Mouse (Mus musculus) T-helper 17 cell (primary cell): ENCODE measurements around the gene Pla2g4b.

ENCODE experiments used
- in situ Hi-C, 2 experiments: fragments of 300-600 bp; cut with MboI, MseI; formaldehyde crosslinking; loops; 1 replicate in 1 of 2; 2 replicates in 1 of 2; pipeline ENCODE4 v1.15.1; 2025; ENCODE audit warnings: high pct_unique_total_duplicates in 2 of 2

Gene Pla2g4b

DNA sequence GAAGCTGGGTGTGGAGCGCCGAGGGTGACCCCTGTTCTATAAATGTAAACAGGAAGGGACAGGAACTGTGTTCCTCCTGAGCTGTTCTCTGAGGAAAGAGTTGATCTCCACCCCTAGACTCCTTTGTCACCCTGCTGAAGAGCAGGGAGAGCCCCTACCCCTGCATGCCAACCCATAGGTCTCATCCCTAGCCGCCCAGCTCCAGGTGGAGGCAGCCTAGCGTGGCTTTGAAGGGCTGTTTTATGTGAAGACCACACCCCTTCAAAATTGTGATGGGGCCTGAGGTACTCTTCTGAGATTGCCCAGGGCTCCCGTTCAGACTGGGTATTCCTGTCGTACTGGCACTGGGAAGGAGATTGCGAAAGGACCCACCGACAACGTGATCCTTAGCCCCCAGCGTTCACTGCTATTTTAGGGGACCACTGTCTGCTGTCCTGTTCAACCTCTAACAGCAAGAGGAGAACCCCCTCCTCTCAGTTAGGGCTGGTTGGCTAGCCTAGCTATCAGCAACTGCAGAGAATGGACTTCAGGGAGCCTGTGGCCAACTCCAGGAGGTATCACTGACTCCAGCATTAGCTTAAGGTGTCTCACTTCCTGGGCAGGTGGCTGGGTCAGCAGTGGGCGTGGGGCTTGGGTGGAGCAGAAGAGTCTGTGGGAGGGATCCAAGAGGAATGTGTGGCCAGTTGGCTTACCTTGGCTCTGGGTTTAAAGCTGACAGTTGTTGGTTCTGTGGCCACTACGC is at the start of gene Pla2g4b:
Gene Pla2g4b (plus strand): TSS at position 692 of the 742 bp plus-strand sequence.
- in situ Hi-C loops: no loop called here

DNA sequence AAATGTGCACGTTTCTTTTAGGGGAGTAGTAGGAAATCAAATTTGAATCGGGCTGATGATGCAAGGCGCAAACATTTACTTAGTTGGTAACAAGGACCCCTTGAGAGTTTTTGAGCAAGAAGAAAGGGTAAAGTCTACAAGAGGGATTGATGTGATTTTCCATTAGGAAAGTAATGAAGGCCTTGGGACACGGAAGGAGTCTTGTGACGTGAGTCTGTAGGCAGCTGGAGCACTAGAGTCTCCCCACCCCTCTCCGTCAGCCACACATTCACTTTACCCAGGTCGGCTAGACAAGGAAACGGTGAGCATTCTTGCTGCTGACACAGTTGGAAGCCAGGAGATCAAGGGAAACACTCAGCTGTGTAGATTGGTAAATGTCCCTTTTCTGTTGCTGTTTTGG is 47.3 kb upstream of the Pla2g4b start:
- in situ Hi-C loops: no loop called here

DNA sequence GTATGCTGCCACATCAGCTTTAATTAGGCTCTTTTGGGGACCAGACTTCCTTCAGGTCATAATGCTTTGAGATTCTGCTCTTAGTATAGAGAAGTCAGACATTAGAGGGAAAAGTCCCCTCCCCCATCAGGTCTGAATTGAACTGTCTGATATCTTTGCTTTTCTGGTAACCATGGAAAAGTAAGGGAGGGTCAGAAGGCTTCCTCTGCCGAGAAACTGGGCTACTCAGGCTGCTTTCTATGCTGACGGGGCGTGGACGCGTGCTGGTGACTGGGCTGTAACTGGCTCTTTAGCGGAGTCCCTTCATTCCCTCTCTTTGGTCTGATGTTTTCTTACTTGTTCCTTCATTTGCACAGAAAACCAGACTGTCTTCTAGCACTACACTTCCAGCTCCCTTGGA is 46.8 kb upstream of the Pla2g4b start:
- in situ Hi-C loops: no loop called here

DNA sequence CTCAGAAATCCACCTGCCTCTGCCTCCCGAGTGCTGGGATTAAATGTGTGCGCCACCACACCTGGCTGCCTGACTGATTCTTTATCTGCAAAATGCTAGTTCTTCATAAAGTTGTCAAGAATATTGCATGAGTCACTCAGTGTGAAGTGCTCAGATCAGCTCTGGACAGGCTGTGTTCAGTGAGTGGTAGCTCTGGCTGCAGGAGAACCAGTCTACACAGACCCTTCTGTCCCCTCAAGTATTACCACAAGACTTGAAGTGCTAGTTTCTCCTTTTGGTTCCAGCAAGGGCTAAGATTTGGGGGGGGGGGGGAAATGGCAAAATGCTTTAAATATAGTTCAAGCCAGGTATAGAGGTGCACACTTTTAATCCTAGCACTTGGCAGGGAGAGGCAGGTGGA is 45.8 kb upstream of the Pla2g4b start:
- in situ Hi-C loops: no loop called here

DNA sequence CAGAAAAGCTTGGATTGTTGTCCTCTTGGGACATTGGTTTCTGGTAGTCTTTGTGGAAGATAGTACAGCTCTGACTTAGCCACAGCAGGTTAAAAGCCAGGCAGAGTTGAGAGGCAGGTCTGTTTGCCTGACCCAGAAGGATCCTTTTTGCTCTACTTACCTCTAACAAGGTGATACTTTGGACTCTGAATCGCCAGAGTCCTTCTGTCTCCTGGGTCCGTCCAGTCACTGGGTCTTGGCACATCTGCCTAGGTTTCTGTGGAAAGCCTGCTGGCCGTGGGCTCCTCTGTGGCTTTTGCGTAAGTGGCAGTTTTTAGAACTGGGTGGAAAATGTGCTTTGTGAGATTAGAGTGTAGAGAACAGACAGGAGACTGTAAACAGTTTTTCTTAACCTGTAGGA is 44.3 kb upstream of the Pla2g4b start:
- in situ Hi-C loops: no loop called here

DNA sequence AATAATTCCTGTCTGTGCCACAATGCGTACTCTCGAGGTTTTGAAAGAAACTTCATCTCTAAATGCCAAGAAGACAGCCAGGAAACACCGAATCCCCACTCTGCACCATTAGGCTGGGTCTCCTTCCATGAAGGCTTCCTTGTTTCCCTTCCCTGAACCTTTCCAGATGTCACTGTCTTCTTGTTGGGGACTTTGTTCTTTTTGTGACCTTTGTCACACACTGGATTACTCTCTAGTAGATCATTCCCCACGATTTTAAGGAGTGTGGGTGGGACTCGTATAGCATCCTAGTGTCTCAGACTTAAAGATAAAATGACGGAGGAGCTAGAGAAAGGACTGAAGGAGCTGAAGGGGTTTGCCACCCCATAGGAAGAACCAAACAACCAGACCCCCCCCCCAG is 42.3 kb upstream of the Pla2g4b start:
- in situ Hi-C loops: no loop called here

DNA sequence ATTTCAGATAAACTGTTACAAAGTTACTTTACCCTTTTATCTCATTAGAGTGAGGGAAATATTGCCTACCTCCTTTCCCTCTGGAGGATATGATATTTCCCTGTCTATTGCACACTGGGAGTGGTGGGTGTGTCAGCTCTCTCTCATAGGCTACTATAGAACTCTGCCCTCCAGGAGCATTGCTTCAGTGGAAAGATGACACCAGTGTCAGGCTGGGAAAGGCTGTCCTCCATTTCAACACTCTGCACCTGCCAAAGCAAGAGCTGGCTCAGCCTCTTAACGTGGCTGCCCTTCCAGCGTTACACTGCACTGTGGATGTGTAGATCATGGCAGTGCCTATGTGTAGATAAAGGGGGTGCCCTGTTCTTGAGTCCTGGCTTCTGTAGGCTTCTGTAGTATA is 40.9 kb upstream of the Pla2g4b start:
- in situ Hi-C loops: no loop called here

DNA sequence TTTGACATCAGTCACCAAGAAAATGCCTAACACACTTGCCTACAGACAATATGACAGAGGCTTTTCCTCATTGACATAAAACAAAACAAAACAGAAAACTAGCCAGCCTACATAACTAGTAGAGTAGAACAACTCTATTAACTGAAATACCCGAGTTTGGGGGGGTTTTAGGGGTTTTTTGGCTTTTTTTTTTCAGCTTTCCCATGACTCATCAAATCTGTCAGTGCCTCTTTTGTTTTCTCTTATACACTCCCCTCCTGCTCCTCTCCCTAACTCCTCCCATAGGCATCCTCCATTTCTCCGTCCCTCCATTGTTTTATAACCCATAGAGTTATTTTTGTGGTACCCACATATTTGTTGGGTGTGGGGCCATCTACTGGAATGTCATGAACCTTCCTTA is 39.7 kb upstream of the Pla2g4b start:
- in situ Hi-C loops: no loop called here

DNA sequence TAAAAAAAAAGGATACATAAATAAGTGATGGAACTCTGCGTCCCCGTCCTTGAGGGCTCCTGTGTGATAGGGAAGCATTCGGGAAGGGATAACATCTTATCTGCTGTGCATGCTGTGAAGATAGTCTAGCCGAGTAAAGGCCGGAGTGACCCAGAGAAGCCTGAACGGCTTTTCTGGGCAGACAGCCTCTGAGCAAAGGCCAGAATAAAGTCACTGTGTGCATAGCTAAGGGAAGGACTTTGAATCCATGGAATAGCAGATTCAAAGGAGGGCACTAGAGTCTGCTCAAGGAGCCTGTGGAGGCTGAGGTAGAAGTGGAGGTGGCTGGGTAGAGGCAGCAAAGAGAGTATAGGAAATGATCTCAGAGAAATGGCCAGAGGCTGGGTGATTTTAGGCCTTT is 38.4 kb upstream of the Pla2g4b start:
- in situ Hi-C loops: no loop called here

DNA sequence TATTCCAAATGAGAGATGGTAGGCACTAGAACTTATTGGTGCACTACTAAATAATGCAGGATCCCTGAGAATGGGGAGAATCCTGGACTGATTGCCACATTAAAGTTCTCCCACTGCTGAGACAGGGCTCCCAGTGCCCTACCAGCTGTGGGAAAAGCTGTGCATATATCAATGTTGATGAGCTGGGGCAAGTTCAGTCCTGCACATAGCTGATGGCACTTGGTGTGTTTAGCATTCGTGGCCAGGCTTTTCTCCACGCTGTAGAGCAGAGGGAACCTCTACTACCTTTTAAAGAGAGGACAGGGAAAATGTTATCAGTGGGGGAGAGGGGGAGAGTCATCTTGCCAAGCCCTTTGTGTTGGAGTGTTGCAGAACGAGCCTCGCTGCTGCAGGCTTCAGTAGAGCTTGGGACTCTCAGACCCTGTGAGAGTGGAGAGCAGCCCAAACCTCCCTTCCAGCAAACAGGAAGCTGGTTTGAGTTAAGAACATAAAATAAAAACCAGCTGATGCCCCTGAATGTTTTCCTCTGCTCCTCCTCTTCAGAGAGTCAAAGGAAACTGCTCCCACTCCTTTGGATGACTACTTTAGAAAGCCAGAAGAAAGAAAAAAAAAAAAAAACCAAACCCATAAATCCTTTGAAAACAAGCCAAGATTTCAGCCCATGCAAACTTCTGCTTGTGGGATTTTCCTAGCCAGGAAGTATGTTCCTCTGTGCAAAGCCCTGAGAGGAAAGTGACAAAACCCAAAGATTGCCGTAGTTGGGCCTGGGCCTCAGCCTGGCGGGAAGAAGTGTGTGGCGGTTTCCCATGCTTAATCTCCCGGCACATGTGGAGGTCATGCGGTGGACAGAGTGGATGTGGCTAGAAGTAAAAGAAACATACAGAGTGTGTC is 37.6 kb upstream of the Pla2g4b start:
- in situ Hi-C loops: no loop called here

DNA sequence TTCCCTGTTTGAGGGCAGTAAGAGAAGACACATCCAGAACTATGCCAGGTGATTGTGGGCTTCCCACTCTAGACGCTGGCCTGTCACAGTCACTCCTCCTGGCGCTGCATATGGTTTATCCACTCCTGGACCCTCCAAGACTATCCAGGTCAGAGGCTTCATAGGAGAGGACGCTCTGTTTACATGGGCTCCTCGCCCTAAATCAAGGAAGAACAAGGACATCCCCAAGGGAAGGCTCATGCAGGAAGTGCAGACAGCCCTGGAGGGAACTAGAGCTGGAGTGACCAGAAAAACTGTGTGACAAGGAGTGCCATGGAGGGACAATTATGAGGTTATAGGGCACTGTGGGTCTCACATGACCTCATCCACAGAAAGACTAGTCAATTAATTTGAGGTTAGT is 35.9 kb upstream of the Pla2g4b start:
- in situ Hi-C loops: no loop called here

DNA sequence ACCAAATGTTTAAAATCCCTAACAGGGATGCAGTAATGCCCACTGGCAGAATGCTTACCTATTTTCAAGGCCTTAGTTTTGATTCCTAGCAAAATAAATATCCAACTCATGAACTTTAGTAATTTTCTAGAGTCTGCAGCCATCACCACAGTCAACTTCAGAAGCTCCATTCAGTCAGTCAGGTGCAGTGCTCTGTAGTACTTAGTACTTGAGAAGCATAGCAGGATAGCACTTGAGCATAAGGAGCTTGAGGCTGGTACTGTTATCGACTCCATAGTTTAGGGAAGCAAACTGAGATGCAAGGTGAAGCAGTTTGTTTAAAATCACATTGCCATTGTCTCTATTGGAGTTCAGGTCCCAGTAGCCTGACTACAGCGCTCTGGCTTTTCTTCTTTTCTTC is 33.5 kb upstream of the Pla2g4b start:
- in situ Hi-C loops: no loop called here

DNA sequence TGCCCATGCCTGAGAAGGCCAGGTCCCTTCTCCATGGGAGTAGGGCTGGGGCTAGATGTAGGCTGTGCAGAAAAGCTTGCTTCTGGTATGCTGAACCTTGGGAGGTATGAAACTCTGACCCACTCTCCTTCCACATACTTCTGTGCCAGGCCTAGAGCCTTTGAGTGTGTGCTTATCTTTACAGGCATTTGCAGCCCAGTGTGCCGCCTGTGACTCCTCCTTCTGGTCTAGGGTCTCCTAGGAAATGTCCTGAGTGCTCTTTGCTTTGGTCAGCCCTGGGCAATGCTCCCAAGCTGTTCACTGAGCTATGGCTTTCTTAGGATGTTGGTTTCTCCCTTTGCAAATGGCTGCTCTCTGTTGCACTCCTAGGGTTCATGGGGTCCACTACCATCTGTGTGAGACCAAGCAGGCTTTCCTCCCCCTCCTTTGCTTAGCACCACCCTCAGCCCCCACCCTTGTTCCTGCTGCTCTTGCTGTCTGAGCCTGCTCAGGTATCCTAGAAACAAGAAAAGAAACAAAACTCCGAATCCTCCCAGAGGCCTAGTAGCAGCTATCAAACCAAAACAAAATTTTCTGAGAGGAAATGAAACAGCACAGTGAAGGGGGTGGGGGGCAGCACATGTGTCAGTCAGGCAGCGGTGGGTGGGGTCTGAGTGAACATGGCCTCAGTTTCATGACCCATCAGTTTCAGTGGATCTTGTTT is 32.2 kb upstream of the Pla2g4b start:
- in situ Hi-C loops: no loop called here

DNA sequence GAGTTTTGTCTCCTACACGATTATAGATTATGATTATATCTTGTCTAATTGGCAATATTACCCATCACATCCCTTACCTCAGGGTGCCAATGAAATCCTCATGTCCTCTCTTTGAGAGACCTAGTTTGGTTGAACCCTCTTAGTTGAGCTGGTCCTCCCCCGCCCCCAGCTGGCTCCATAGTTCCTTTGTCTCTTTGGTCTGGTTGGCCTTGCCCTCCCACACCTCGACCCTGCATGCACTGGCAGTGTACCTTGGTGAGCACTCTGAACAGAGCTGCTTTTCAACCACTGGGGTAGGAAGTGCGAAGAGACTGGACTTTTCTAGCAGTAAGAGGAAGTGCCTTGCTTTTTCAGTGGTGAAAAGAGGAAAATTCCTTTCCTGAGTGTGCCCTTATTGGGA is 31.3 kb upstream of the Pla2g4b start:
- in situ Hi-C loops: no loop called here

DNA sequence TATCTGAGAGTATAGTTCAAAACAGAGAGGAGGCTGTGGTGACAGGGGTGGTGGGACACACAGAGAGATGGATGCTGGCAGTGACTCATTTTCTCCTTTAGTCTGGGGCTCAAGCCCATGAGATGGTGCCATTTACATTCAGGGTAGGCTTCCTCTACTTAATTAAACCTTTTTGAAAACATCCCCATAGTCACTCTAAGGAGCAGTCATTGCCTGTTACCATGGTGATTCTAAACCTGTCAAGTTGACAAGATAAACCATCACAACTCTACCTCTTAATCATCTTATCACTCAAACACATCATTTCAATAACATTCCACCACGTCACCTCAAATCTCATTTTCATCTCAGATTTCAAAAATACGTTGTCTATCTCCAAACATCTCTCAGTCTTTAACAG is 29.2 kb upstream of the Pla2g4b start:
- in situ Hi-C loops: no loop called here

DNA sequence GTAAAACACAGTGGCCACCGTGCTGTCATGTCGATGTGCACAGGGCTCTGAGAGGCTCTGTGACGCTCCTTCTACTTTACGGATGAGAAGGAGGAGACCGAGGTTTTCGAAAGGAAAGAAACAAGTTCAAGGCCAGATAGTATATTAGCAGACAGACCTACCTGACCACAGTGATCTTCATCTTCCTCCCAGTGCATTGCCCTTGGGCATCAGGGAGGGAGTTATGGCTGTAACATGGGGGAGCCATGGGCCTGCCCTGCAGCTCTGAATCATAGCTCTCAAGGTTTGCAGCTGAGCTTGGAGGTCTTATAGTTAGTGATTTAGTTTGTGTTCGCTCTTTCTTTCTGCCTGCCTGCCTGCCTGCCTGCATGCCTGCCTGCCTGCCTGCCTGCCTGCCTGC is 26.5 kb upstream of the Pla2g4b start:
- in situ Hi-C loops: no loop called here

DNA sequence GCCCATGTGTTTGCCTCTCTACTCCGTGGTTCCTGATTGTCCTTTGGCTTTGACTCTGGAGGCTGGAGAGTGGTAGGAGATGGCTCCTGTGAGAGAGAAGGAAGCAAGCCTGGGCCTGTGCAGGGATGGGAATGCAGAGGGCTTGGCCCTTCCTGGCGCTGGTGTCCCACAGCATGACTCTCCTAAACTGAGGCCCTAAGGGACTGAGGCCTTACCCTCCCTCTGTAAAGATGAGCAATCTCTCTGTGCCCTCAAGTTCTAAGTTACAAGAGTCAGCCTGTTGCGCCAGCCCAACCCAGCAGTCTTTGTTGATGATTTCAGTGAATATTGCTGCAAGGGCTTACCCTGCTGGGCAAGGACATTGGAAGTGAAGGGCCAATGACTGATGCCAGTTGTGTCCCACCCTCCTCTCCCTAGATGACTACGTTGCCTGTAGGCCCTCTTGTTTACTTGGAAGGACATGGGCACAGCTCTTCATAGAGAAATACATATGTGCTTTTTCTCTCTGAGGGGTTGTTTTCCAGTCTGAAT is 25.5 kb upstream of the Pla2g4b start:
- in situ Hi-C loops: no loop called here

DNA sequence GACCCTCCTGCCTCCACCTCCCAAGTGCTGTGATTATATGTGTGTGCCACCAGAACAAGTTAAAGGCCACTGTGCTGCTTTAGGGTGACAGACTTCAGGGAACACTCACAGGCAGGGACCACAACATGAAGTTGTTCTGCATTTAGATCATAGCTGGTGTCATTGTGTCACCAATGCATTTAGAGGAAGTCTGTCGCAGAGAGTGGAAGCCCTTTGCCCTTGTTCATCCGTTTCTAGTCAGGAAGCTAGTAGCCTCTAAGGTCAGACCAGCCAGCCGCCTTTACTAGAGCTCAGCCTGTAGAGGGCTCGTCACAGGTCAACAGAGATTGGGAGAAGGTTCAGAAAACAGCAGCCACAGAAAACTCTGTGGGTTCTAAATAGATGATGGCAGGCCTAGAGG is 24.5 kb upstream of the Pla2g4b start:
- in situ Hi-C loops: no loop called here

DNA sequence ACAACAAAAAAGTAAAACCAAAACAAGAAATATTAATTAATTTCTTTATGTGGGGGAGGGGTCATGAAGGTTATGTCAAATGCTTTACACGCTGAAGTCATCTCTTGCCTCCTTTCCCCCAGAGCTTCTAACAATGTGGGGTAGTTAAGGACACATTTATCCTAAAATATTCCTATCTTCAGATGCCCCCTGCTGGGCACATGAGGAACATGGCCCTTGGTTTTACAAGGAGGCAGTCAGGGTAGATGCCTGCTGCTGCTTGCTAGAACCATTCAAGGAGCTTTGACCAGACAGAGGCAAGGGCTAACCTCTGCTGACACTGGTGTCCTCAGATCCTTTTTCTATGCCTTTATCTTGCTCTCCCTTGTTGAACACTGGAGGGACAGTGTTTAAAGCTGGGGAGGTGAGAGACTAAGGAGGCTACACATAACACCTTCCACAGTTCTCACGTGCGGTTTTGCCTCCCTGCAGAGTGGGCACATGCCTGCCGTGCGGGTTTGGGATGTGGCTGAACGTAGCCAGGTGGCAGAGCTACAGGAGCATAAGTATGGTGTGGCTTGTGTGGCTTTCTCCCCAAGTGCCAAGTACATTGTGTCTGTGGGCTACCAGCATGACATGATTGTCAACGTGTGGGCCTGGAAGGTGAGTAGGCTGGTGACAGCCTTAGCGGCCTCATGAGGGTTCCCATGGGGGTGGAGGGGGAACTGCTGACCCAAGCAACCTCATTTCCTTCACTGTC is 21.6 kb upstream of the Pla2g4b start:
- in situ Hi-C loops: no loop called here

DNA sequence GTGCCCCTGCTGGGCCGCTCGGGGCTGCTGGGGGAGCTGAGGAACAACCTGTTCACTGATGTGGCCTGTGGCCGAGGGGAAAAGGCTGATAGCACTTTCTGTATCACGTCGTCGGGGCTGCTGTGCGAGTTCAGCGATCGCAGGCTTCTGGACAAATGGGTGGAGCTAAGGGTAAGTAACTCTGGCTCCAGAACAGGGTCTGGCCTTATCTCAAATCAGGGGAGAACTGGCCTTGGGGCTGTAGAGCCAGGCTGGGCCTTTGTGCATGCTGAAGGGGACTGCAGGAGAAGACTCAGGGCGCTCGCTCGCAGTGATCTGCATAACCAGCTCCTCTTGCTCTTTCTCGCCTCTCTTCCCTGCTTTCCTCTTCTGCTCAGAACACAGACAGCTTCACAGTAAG is 20.3 kb upstream of the Pla2g4b start:
- in situ Hi-C loops: no loop called here

DNA sequence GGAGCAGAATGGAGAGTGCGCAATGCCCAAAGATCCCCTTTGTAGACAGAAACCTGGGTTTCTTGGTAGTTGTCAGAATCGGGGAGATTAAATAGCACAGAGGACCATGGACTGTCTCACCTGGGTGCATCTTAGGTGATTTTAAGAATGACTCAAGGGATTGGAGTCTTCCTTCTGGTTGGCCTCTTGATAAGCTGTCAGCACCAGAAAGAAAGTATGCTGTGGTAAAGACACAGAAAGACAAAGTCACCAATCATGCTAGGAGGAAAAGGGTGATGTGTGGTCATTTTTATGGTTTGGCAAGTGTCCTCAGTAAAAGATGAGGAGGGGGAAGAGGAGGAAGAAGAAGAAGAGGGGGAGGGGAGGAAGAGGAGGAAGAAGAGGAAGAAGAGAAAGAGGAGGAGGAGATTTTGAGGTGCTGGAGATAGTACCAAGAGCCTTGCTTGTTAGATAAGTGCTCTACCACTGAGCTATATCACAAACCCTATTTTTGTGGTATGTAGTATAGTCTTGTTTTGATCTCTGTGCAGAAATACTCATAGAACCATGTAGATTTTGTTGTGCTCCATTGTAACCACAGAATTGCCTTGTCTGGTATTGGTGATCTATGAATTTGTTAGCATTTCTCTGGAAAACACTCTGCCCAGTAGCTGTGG is 19.3 kb upstream of the Pla2g4b start:
- in situ Hi-C loops: no loop called here
